Mouse (Mus musculus) E14TG2a.4 (cell line): ENCODE measurements around the gene Fam169a.

Experiments
- CTCF ChIP-seq: conservative IDR thresholded peaks from 2 replicates; pipeline ENCODE4 v1.5.1; 2014; ENCODE audit warnings: low read length
- POU5F1 ChIP-seq: IDR thresholded peaks from 2 replicates; pipeline ENCODE4 v1.6.1; 2014; ENCODE audit warnings: low read length, borderline replicate concordance

GRCm38 (mm10) chr13:97180113-97180828, 113.2 kb downstream of the Fam169a start:
- TF ChIP-seq CTCF (no peak), POU5F1 (no peak)
